Mouse (Mus musculus) C2C12 (cell line): ENCODE results near the gene Traip.

Source experiments
- CEBPB ChIP-seq: IDR thresholded peaks from one replicate; pipeline ENCODE4 v1.6.1; 2011; ENCODE audit warnings: low read depth, mild to moderate bottlenecking, control low read depth, moderate library complexity
- CTCF ChIP-seq: IDR thresholded peaks from one replicate; pipeline ENCODE4 v1.5.1; 2011; ENCODE audit not compliant: control insufficient read depth, insufficient read depth, insufficient read length
- MYOG ChIP-seq: IDR thresholded peaks from one replicate; pipeline ENCODE4 v1.6.1; 2011; ENCODE audit not compliant: control insufficient read depth, insufficient read length; ENCODE audit errors: extremely low read depth
- USF1 ChIP-seq: IDR thresholded peaks from one replicate; pipeline ENCODE4 v1.6.1; 2011; ENCODE audit warnings: low read depth, mild to moderate bottlenecking, control low read depth, moderate library complexity

DNA sequence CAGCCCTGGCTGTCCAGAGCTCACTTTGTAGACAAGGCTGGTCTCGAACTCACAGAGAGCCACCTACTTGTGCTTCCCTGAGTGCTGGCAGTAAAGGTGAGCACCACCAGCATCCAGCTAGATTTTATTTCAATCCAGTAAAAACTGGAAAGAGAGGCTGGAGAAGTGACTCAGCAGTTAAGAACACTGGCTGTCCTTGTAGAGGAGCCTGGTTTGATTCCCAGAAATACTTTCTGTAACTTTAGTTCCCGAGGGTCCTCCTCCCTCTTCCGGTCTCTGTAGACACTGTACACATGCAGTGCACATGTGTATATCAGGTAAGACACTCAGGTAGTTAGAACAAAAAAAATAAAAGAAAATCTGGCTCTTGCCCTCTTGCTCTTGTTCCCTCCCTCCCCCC, 38.0 kb downstream of the Traip start:
- no peak for TF ChIP-seq CTCF
- no peak for TF ChIP-seq USF1
- TF ChIP-seq MYOG, result no peak
- TF ChIP-seq CEBPB, result no peak
